Mouse (Mus musculus) limb, embryonic 10.5 days (tissue): ENCODE results near the gene Cald1. TPM values are rescaled to one million over a fixed set of nuclear protein-coding genes. Genes with fewer than 3 reads are reported as not detected.
A peak's percentile ranks its signal among the peaks of the same experiment; 100 is the strongest.

ENCODE experiments used
- DNase-seq: peaks from one replicate; pipeline ENCODE4 v3.0.0-alpha.2; 2017; ENCODE audit warnings: low spot score
- H3K27ac ChIP-seq: fragments of 300-500 bp; sonication (generic); 2 replicates; pipeline ENCODE4 v1.5.1; 2016; ENCODE audit warnings: mild to moderate bottlenecking
- H3K27me3 ChIP-seq: fragments of 300-500 bp; sonication (generic); 2 replicates; pipeline ENCODE4 v1.6.1; 2016; ENCODE audit warnings: low read depth, mild to moderate bottlenecking; ENCODE audit not compliant: poor library complexity, severe bottlenecking
- H3K36me3 ChIP-seq: fragments of 300-500 bp; sonication (generic); 2 replicates; pipeline ENCODE4 v1.6.1; 2016; ENCODE audit warnings: mild to moderate bottlenecking, moderate library complexity
- H3K4me1 ChIP-seq: fragments of 300-500 bp; sonication (generic); 2 replicates; pipeline ENCODE4 v1.6.1; 2016
- H3K4me3 ChIP-seq: fragments of 300-500 bp; sonication (generic); 2 replicates; pipeline ENCODE4 v1.5.1; 2016; ENCODE audit warnings: mild to moderate bottlenecking, moderate library complexity
- H3K9me3 ChIP-seq: fragments of 300-500 bp; sonication (generic); replicated peaks from 2 replicates; pipeline ENCODE4 v1.6.1; 2016; ENCODE audit warnings: mild to moderate bottlenecking
- WGBS: fragments of 180-500 bp; shearing (Covaris S2); methylation state at CpG from one replicate; pipeline ENCODE4 v1.1.7; 2016; 5-methylcytosine and 5-hydroxymethylcytosine counted together
- polyA plus RNA-seq: library from polyadenylated mRNA; unstranded; fragments of >200 nt; fragmentation: Nextera tagmentation; extraction: Ambion mirVana; gene quantifications from 2 replicates; pipeline ENCODE4 v1.2.1, GENCODE M21; 2016

Cald1 gene
- polyA plus RNA-seq, 1 experiment from 2014 or later = 131 TPM

DNA sequence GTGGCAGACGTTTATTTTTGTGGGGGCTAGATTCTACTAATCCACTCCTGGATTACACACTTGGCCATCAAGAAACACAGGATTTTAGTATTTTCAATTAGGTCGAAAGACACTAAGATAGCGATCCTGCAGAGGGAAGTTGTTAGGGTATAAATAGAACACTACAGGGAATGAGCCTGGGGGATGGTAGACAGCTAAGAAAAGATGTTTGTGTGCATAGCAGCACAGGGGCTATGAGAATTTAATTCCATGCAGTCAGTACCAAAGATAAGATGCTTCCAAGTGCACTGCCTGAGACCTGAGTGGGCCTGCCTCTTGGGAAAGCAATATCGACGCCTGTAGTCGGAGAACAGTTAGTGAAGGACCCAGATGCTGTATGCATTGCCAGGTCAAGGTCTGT, 172.2 kb downstream of the Cald1 start:
- Histone ChIP-seq H3K27me3 (no peaks in the 10 kb centered on the region), H3K4me3 (no peak overlapping the region), H3K27ac (no peak overlapping the region), H3K9me3 (no peaks in the 10 kb centered on the region), H3K4me1 (no peaks in the 10 kb centered on the region), H3K36me3 (peaks cover 70% of the 10 kb centered on the region)
- DNase-seq = no peak
- WGBS = 92% methylated on average over 6 of the region's 6 CpGs

- H3K9me3 ChIP-seq = no peaks in the 10 kb centered on the region
- H3K27ac ChIP-seq = no peak overlapping the region
- DNase-seq = no peak
Observed at GRCm38 (mm10) chr6:34776396-34776795, 178.1 kb downstream of the Cald1 start.

GRCm38 (mm10) chr6:34777094-34777493, 178.8 kb downstream of the Cald1 start:
- Histone ChIP-seq H3K27ac (no peak overlapping the region), H3K27me3 (no peaks in the 10 kb centered on the region), H3K4me3 (no peak overlapping the region), H3K9me3 (no peaks in the 10 kb centered on the region), H3K4me1 (peaks cover 12% of the 10 kb centered on the region; the same call in 1 of the 2 replicates), H3K36me3 (peaks cover 19% of the 10 kb centered on the region)
- no peak for DNase-seq
- 86% methylated on average over 2 of the region's 2 CpGs for WGBS

More at GRCm38 (mm10) chr6:34776396-34776795, 178.1 kb downstream of the Cald1 start:
- Histone ChIP-seq H3K4me3 (no peak overlapping the region), H3K27me3 (no peaks in the 10 kb centered on the region), H3K36me3 (peaks cover 26% of the 10 kb centered on the region), H3K4me1 (peaks cover 12% of the 10 kb centered on the region; the same call in 1 of the 2 replicates)

DNA sequence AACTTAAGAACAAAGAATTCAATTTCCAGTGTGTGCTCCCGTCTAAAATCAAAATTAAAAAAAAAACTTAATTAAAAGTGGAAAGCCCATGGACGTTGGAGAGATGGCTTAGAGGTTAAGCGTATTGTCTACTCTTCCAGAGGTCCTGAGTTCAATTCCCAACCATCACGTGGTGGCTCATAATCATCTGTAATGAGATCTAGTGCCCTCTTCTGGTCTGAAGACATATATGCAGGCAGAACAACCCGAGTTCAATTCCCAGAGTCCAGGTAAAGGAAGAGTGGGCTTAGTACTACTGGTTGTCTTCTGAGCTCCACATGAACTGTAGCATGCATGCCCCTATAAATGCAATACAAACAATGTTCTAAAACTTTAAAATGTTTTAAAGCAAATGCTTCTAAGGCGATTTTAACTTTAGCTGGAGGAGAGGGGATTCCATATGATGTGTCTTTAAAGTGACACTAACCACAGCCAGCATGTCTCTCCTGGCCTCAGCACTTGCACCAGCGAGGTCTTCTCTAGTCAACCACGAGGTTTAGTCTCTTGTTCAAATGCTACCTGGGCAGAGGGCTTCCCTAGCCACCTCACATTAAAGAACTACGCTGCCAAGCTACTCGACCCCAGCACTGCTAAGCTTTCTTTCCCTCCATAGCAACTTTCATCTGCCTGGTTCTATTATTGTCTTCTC, 179.8 kb downstream of the Cald1 start:
- Histone ChIP-seq H3K27ac (no peak overlapping the region), H3K9me3 (no peaks in the 10 kb centered on the region), H3K4me3 (no peak overlapping the region), H3K4me1 (peaks cover 12% of the 10 kb centered on the region; the same call in 1 of the 2 replicates), H3K36me3 (peaks cover 11% of the 10 kb centered on the region), H3K27me3 (no peaks in the 10 kb centered on the region)
- DNase-seq = no peak
- WGBS = 76% methylated on average over 10 of the region's 10 CpGs

- peak within 1 kb of the TSS; percentile 97 for H3K27ac ChIP-seq
- H3K4me1 ChIP-seq = peaks cover 12% of the 10 kb centered on the region; the same call in 1 of the 2 replicates
- no peaks in the 10 kb centered on the region for H3K9me3 ChIP-seq
- WGBS = under 1% methylated on average over 77 of the region's 81 CpGs
- 0 out of 2 replicates have a peak, but pooled peaks cover 3% of the 10 kb centered on the region for H3K36me3 ChIP-seq
- DNase-seq = peak; percentile 97
- H3K27me3 ChIP-seq = no peaks in the 10 kb centered on the region
- H3K4me3 ChIP-seq = peak within 1 kb of the TSS; percentile 75
Observed at GRCm38 (mm10) chr6:34780231-34780942, 182.1 kb downstream of the Cald1 start, which contains the start of gene Agbl3. Gene Agbl3 (plus strand): TSS chr6:34780432.

DNA sequence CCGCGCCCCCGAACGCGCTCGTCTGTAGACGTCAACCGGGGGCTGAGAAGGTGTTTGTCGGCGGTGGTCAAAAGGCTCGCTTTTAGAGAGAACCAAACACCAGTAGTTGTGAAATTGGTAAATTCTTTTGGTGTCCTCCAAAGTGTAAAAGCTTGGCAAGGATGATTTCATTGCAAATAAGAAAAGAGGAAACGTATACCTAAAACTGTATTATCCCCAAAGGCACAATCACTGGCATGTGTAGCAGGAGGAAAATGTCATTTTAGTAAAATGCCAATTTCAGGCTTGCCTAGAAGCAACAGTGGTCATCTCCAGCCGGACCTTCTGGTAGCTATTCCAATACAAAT, 182.6 kb downstream of the Cald1 start:
- DNase-seq = no peak
- H3K4me3 ChIP-seq = peak overlapping the region; percentile 75

DNA sequence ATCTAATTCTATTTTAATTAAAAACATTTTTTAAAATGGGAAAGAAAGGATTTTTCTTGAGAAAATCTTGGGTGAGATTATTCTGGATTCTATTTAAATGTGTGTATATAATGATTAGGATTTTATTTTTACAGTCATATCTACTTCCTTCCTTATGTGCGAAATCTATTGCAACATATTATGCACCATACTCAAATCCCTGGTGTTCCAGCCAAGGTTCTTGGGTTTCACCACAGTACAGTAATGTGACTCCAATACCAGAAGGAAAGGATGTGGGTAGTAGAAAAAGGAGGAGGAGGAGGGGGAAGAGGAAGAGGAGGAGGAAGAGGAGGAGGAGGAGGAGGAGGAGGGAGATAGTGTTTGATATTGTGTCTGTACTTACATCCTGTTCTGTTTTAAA, 184.2 kb downstream of the Cald1 start:
- H3K4me1 ChIP-seq = peaks cover 12% of the 10 kb centered on the region; the same call in 1 of the 2 replicates
- no peak overlapping the region for H3K4me3 ChIP-seq
- no peak for DNase-seq
- WGBS = 95% methylated on average over 1 of the region's 1 CpGs
- no peaks in the 10 kb centered on the region for H3K9me3 ChIP-seq
- no peaks in the 10 kb centered on the region for H3K36me3 ChIP-seq
- no peak overlapping the region for H3K27ac ChIP-seq
- H3K27me3 ChIP-seq = no peaks in the 10 kb centered on the region

More for the DNA sequence above, 182.6 kb downstream of the Cald1 start:
- H3K9me3 ChIP-seq = no peaks in the 10 kb centered on the region
- H3K4me1 ChIP-seq = peaks cover 12% of the 10 kb centered on the region; the same call in 1 of the 2 replicates
- 0 out of 2 replicates have a peak, but pooled peaks cover 2% of the 10 kb centered on the region for H3K36me3 ChIP-seq
- WGBS = 7% methylated on average over 13 of the region's 13 CpGs
- H3K27me3 ChIP-seq = no peaks in the 10 kb centered on the region
- peak overlapping the region; percentile 97 for H3K27ac ChIP-seq

DNA sequence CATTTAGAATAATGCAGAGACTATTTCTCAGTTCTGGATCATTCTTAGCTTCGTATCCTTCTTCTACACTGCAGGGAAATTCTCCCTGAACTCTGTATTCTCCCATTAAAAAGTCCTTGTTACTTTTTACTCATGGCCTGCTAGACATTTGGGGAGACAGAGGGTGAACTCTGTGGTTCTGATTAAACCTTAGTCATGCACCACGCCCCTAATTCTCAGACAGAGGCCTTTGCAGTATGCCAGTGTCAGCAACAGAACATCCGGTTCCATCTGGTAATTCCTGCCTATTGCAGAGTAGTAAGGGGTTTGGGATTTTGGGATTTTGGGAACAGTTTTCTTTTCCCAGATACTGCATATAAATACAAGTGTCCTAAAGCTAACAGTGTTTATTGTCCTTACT, 198.6 kb downstream of the Cald1 start:
- no peak overlapping the region for H3K4me3 ChIP-seq
- 80% methylated on average over 3 of the region's 3 CpGs for WGBS
- no peaks in the 10 kb centered on the region for H3K9me3 ChIP-seq
- no peaks in the 10 kb centered on the region for H3K36me3 ChIP-seq
- no peaks in the 10 kb centered on the region for H3K4me1 ChIP-seq
- no peak for DNase-seq
- no peaks in the 10 kb centered on the region for H3K27me3 ChIP-seq
- no peak overlapping the region for H3K27ac ChIP-seq

DNA sequence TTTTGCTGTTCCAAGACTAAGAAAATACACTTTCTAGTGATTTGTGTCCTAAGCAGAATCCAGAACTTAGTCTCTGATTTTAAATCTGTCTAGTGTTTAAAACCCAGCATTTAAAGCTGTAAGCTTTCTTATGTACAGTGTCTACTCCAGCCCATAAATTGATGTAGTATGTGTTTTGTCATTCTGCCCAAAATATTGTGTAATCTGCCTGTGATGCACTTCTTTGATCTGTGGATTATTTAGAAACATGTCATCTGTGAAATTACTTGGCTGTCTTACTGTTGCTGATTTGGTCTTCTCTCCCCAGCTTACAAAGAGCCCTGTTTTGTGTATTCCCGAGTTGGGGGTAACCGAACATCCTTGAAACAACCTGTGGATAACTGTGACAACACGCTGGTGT, 199.6 kb downstream of the Cald1 start:
- Histone ChIP-seq H3K36me3 (no peaks in the 10 kb centered on the region), H3K4me1 (no peaks in the 10 kb centered on the region), H3K4me3 (no peak overlapping the region), H3K9me3 (no peaks in the 10 kb centered on the region), H3K27me3 (no peaks in the 10 kb centered on the region), H3K27ac (no peak overlapping the region)
- DNase-seq = no peak
- WGBS = 82% methylated on average over 3 of the region's 3 CpGs

DNA sequence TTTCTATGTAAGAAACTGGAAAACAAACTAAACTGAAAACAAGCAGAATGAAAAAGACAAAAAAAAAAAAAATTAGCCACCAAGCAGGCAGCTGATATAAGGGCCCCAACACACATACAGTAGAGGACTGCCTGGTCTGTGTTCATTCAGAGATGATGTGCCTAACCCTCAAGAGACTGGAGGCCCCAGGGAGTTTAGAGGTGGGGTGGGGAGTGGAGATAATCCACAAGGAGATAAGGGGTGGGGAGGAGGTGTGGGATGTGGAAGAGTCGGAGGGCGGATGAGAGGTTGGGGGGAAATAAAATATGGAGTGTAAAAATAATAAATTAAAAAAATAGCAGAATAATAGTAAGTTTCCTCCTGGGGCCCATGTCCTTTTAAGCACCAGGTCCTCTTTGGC, 207.3 kb downstream of the Cald1 start:
- 77% methylated on average over 2 of the region's 2 CpGs for WGBS
- no peaks in the 10 kb centered on the region for H3K9me3 ChIP-seq
- H3K4me1 ChIP-seq = no peaks in the 10 kb centered on the region
- no peak for DNase-seq
- no peaks in the 10 kb centered on the region for H3K36me3 ChIP-seq
- no peaks in the 10 kb centered on the region for H3K27me3 ChIP-seq
- H3K4me3 ChIP-seq = no peak overlapping the region
- no peak overlapping the region for H3K27ac ChIP-seq

GRCm38 (mm10) chr6:34810651-34811050, 212.4 kb downstream of the Cald1 start:
- no peaks in the 10 kb centered on the region for H3K27me3 ChIP-seq
- H3K36me3 ChIP-seq = no peaks in the 10 kb centered on the region
- no peak overlapping the region for H3K27ac ChIP-seq
- H3K4me1 ChIP-seq = no peaks in the 10 kb centered on the region
- no peak overlapping the region for H3K4me3 ChIP-seq
- H3K9me3 ChIP-seq = no peaks in the 10 kb centered on the region
- WGBS = 89% methylated on average over 4 of the region's 4 CpGs
- DNase-seq = no peak

GRCm38 (mm10) chr6:34824406-34824805, 226.1 kb downstream of the Cald1 start:
- no peaks in the 10 kb centered on the region for H3K27me3 ChIP-seq
- DNase-seq = no peak
- no peaks in the 10 kb centered on the region for H3K9me3 ChIP-seq
- no peak overlapping the region for H3K27ac ChIP-seq
- no peaks in the 10 kb centered on the region for H3K36me3 ChIP-seq
- no peak overlapping the region for H3K4me3 ChIP-seq
- no peaks in the 10 kb centered on the region for H3K4me1 ChIP-seq
